Mouse (Mus musculus) brown adipose tissue, adult 24 weeks (tissue): ENCODE results near the gene Trappc2. TPM values are rescaled to one million over a fixed set of nuclear protein-coding genes. Genes with fewer than 3 reads are reported as not detected.

Source experiments
- H3K27ac ChIP-seq: fragments of 200-500 bp; replicated peaks from 2 replicates; pipeline ENCODE4 v1.5.1; 2012; ENCODE audit warnings: low read depth, mild to moderate bottlenecking, low read length
- H3K4me1 ChIP-seq: fragments of 200-500 bp; 2 replicates; pipeline ENCODE4 v1.6.1; 2012; ENCODE audit warnings: low read length, mixed read lengths; ENCODE audit not compliant: control insufficient read depth, insufficient read depth, insufficient read length
- H3K4me3 ChIP-seq: fragments of 200-500 bp; 2 replicates; pipeline ENCODE4 v1.5.1; 2012; ENCODE audit warnings: low read depth, mild to moderate bottlenecking, low read length, moderate library complexity; ENCODE audit not compliant: insufficient read depth
- polyA plus RNA-seq: library from polyadenylated mRNA; stranded (reverse); fragments of >200 nt; gene quantifications from 2 replicates; pipeline ENCODE4 v1.2.4, GENCODE M21; 2012; ENCODE audit not compliant: missing spikeins, insufficient read depth, insufficient read length

The Trappc2 gene
- polyA plus RNA-seq: 32.4 and 33.8 TPM in 2 replicates

DNA sequence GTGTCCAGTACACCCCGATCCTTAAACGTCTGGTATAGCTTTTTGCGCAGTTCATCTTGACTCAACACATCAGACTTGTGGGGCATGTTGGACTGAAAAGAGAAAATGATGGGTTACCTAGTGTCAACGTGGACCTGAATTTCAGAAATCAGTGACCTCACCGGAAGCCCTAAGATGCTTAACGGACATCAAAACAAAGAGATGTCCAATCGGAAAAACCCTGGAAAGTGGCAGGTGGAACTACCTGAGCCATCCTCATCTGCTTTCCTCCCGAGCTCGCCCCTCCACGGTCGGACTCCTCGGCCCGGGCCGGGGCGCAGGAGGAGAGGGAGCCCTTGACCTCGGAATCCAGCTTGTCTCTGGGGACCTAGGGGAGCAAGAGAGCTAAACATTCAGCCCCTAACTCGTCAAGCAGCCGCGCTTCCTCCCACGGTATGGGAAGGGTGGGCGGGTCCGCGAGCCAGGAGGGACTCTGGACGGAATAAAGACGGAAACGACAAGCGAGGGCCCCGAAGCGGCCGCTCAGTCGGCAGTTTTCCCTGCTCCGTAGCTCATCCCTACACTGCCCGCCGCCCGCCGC is at the start of gene Trappc2:
Trappc2 (plus strand) TSS at position 539 of the 580 bp plus-strand sequence.
- Histone ChIP-seq H3K27ac (peak within 1 kb of the TSS; percentile 72), H3K4me3 (peak within 1 kb of the TSS; percentile 96), H3K4me1 (no peaks in the 10 kb centered on the region; the same call in 1 of the 2 replicates)

DNA sequence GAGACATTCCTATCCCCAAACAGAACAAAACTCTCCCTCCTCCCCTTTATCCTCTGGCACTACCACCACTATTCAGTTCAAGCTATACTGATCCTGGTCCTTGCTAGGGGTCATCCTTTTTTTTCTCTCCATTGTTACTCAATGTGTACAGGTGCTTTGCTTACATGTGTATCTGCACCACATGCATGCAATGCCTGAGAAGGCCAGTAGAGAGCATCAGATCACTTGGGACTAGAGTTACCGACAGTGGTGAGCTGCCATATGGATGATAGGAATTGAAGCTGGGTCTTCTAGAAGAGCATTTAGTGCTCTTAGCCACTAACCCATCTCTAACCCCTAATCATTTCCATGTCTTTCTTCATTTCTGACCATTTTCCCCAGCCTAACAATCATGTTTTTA is 46.6 kb upstream of the Trappc2 start:
- no peak overlapping the region for H3K27ac ChIP-seq
- no peaks in the 10 kb centered on the region for H3K4me1 ChIP-seq
- H3K4me3 ChIP-seq: no peak overlapping the region

DNA sequence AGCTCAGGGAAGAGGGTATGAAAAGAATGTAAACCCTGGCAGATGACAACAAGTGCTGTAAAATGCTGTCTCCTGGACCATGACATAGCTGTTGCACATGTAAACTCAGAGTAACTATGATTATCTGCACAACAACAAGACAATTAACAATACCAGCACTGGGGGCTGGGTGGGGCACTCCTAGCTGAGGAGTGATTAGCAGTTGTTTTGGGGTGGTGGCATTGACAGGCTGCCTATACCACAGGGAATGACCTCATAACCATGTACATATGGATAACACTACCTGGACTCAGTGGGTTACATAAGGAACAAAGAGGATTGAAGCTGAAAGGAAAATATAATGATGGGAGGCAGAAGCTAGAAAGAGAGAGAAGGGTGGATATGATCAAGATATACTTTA is 32.5 kb upstream of the Trappc2 start:
- Histone ChIP-seq H3K4me3 (no peak overlapping the region), H3K4me1 (no peaks in the 10 kb centered on the region), H3K27ac (no peak overlapping the region)

DNA sequence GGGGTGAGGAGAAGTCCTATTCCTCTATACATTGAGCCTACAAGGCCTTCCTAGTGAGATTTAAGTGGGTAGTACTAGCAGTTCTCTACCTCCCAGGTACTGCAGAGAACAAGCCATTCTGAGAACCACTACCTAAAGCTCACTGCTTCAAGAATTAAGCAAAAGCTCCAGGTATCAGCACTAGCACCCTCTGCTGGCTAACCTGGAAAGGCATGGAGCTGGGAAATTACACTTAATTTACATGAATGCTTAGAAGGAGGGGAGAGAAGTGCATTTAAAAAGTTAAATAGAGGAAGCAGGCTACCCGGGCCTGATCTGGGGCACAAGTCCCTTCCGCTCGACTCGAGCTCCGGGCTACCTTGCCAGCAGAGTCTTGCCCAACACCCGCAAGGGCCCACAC is 24.2 kb upstream of the Trappc2 start:
- no peaks in the 10 kb centered on the region for H3K4me1 ChIP-seq
- H3K27ac ChIP-seq: no peak overlapping the region
- H3K4me3 ChIP-seq: no peak overlapping the region

DNA sequence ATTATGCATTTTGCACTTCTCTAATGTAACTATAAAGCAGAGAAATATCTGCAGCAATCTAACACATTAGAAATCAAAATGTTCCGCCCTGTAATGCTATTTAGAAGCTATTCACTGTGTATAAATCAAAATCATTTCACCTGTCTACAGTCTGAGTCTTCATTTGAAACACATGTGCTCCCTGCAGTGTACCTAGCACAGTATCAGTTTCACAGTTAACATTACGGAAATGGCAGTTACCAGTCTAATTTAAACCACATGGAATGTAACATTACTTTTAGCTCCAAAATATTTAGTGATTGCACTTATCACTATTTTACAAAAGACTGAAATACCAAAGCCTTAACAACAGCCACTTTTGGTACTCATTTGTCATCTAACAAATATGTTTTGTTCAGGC is 5.6 kb upstream of the Trappc2 start:
- no peak overlapping the region for H3K4me3 ChIP-seq
- H3K4me1 ChIP-seq: no peaks in the 10 kb centered on the region; the same call in 1 of the 2 replicates
- H3K27ac ChIP-seq: no peak overlapping the region

DNA sequence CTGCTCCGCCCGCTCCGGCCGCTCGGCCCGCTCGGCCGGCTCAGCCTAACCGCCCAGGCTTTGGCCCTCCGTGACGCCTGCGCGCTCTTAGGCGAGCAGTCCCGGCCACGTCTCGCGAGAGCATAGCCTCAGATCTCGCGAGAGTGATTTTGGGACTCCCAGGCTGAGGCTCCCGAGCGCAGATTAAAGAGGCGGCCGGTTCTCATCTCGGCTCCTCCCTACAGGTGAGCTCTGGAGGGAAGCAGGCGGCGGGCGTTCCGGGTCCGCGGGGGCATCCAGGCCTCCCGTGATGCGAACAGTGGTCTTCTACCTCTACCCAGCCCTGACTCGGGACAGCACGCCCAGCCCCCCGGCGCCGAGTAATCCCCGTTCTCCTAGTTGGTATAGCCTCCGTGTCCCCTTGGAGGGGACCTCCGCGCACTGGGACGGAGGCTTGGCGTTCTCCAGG is 266 bp downstream of the Trappc2 start, which contains the start of gene Ofd1:
Ofd1 (minus strand) TSS at position 89 of the 448 bp plus-strand sequence.
- peak within 1 kb of the TSS; percentile 96 for H3K4me3 ChIP-seq
- peak within 1 kb of the TSS; percentile 72 for H3K27ac ChIP-seq
- H3K4me1 ChIP-seq: no peaks in the 10 kb centered on the region; the same call in 1 of the 2 replicates

DNA sequence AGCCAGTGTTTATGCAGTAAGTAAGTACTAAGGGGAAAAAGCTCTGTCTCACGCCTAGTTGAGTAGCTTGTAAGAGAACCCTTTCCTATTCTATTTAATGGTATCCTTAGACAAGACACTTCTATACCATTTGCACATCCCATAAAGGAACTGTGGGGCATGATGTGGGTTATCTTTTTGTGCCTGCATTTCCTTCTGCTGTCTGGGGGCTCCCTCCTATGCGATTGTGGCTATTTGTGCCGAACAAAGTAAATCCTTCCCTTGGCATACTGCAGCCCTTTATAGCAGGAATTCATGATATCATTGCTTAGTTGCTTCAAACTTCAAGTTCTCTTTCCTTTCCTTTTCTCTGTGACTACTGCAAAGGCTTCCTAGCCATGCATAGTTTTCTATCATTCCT is 4.2 kb downstream of the Trappc2 start:
- H3K4me1 ChIP-seq: no peaks in the 10 kb centered on the region; the same call in 1 of the 2 replicates
- H3K4me3 ChIP-seq: no peak overlapping the region
- H3K27ac ChIP-seq: no peak overlapping the region

DNA sequence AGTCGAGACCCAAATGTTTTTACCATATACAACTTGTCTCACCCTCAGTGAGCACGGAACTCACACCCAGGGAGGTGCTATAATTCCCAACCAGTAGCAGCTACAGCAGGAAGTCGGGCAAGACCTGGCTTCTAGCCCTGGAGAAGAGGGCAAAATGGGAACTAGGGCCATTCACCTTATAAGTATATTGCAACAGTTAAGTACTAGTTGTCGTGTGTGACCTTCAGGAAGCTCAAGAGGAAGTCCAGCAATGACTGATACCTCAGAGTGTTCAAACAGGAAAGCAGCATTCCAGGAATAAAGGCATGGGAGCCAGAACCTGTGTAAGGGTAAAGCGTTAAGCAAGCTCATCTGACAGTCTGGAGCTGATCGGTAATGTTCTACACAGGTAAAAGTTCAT is 13.2 kb downstream of the Trappc2 start:
- H3K4me3 ChIP-seq: no peak overlapping the region
- peak overlapping the region; percentile 60; the same call in 1 of the 2 replicates for H3K27ac ChIP-seq
- H3K4me1 ChIP-seq: no peaks in the 10 kb centered on the region

DNA sequence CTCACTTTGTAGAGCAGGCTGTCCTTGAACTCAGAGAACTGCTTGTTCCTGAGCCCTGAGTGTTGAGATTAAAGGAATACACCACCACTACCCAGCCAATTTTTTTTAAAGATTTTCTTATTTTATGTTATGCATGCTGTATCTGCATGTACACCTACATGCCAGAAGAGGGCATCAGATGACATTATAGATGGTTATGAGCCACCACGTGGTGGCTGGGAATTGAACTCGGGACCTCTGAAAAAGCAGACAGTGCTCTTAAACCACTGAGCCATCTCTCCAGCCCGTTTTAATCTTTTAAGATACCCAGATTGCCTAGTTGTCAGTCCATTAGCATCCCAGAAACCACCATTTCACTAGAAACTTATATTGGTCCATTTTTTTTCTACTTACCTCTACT is 14.0 kb downstream of the Trappc2 start:
- no peaks in the 10 kb centered on the region for H3K4me1 ChIP-seq
- H3K4me3 ChIP-seq: no peak overlapping the region
- peak overlapping the region; percentile 27; the same call in 1 of the 2 replicates for H3K27ac ChIP-seq

DNA sequence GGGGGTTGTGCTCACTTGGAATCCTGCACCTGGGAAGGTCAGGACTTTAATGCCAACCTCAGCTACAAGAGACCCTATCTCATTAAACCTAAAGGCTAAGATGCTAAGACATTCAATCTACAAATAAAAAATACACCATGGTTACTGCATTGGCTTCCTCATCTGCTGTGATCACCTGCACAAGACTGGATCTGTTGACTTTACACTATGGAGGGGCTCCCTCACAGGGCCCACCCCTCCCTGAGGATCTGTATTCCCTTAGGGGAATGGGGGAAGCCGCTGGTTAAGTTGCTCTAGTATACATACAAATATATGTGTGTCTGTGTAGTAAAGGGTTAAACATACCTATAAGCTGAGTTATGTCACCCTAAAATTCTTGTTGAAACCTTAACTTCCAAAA is 15.2 kb downstream of the Trappc2 start:
- Histone ChIP-seq H3K4me3 (no peak overlapping the region), H3K4me1 (no peaks in the 10 kb centered on the region), H3K27ac (no peak overlapping the region)

DNA sequence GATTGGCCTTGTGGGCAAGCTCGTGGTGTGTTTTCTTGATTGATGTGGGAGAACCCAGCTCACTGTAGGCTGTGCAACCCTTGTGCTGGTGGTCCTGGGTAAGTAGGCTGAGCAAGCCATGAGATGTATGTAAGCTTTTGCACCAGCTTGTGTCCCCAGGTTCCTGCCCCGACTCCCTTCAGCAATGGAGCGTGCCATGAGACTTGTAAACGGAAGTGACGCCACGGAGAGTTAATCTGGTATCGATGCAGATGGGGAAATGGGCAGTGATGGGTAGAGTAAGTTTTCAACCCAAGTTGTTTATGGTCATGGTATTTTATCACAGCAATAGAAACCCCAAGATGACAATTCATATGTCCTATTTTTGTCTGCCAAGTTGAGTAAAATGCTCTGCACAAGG is 27.9 kb downstream of the Trappc2 start:
- Histone ChIP-seq H3K4me1 (no peaks in the 10 kb centered on the region; the same call in 1 of the 2 replicates), H3K4me3 (no peak overlapping the region), H3K27ac (no peak overlapping the region)

DNA sequence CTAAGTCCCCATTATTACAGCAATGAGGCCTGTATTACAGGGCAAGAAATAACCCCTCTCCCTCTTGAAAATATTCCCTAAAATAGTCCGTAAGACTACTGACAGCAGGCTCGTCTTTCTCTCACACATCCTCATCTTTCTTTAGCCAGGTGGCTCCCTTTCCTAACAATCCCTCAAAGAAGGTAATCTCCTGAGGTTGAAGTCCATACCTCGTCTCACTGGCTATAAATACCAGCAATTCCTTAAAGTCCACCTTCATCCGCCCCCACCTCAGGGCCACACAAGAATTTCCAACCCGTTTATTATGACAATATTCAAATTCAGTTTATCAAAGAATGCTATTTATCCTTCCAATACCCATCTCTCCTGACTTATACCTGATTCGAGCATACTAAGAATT is 32.2 kb downstream of the Trappc2 start:
- H3K4me1 ChIP-seq: peaks cover 2% of the 10 kb centered on the region
- H3K4me3 ChIP-seq: no peak overlapping the region
- no peak overlapping the region for H3K27ac ChIP-seq

DNA sequence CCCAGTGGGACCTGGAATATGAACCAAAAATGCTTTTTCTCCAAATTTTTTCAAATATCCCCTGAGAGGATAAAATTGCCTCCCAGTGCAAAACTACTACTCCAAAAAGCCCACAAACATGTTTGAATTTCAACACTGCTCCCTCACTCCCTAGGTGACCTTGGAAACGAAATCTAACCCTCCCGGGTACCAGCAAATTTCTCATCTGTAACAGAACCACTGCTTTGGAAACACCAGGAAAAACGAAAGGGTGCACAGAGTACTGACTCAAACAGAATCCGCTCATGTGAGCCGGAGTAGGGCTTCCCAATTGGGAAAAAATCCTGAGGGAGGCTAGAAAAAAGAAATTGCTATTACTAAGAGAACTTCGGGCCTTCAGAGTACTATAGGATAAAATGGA is 37.0 kb downstream of the Trappc2 start:
- no peak overlapping the region for H3K27ac ChIP-seq
- no peak overlapping the region for H3K4me3 ChIP-seq

DNA sequence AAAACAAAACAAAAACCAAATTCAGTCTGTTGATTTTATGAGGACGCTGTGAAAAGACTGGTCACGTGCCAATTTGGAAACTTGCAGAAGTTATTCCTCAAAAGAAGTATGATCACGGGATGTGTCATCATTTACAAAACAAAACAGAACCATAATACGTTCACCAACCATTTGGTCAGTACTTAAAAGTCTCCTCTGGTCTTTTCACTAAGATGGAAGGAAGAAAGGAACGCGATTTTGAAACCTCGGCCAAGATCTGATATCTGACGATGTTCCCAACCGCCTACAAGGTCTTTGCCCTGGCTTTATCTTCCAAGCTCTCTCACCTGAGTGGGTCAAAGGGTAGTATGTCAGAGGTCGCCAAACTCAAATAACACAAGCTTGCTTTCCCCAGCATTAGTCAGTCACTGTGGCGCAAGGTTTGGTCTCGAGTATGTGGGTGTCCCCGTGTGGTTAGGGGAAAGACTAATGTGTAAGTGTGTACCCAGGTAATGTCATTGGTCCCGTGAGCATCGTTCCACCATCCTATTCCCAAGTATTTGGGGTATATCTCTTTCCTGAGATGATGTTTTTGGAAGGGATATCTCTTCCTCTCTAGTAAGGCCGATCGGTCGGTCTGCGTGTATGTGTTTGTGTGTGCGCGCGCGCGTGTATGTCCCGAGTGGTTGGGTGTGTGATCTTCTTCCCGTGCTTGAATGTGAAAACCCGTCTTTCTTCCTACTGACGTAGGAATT is 38.4 kb downstream of the Trappc2 start:
- peak overlapping the region; percentile 99 for H3K4me3 ChIP-seq
- peaks cover 2% of the 10 kb centered on the region; the same call in 1 of the 2 replicates for H3K4me1 ChIP-seq
- peak overlapping the region; percentile 97 for H3K27ac ChIP-seq

More for the DNA sequence above, 37.0 kb downstream of the Trappc2 start:
- H3K4me1 ChIP-seq: peaks cover 2% of the 10 kb centered on the region

DNA sequence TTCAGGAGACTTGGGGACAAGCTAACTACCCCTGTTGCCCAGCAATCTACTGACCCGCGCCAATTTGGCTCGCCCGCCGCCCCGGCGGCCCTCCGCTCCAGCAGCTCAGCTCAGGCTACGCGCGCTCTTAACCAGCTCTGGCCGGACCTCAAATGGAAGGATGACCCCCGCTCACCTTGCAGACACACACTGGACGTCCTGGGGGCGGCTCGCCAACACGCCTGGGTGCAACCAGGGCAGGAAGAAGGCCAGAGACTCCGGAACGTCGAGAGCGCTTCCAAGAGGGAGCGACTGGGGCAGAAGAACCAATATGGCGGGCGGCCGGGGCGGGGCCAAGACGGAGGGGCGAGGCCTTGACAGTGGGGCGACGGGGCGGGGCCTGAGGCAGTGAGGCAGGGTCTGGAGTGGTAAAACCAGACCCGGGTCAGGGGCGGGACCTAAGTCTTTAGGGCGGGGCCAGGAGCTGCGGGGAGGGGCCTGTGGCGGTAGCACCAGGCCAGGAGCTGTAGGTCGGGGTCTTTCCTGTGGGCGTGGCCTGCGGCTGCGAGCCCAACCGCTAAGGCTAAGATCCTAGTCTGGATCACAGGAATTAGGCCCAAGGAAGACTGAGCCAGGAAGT is 39.1 kb downstream of the Trappc2 start, which contains the start of gene Rab9:
Rab9 (minus strand) TSS at position 503 of the 619 bp plus-strand sequence.
- peak within 1 kb of the TSS; percentile 97 for H3K27ac ChIP-seq
- peak within 1 kb of the TSS; percentile 99 for H3K4me3 ChIP-seq
- H3K4me1 ChIP-seq: peaks cover 2% of the 10 kb centered on the region; the same call in 1 of the 2 replicates
